Mouse (Mus musculus) urinary bladder, postnatal 4 days (tissue): Measurements from ENCODE around the gene Gcsh.
A peak's percentile ranks its signal among the peaks of the same experiment; 100 is the strongest.

Experiments used
- DNase-seq, 2 experiments: peaks; one replicate each; pipeline ENCODE4 v3.0.0; 2021 to 2022; ENCODE audit warnings: low spot score in 2 of 2

The Gcsh gene

GRCm38 (mm10) chr8:116993095-116993867, at the start of gene Gcsh:
TSS of gene Gcsh (minus strand) at chr8:116993537.
- DNase-seq = peak; percentile 98 to 99

DNA sequence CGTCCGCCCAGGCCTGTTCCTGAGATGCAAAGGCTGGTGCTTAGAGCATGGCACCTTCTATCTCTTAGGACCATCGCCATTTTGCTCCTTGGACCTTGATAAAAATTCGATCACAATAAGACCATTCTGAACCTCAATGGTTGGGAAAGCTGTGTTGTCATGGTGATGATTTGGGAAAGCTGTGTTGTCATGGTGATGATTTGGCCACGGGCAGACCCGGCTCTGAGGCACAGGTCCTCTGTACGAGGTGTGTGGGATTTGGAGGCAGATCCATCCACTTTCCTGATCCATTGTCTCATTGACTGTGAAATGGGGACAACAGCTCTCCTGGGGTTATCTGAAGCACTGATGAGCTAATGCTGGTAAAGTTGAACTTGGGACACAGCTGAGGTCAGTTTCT, 46.5 kb upstream of the Gcsh start:
- no peak for DNase-seq

DNA sequence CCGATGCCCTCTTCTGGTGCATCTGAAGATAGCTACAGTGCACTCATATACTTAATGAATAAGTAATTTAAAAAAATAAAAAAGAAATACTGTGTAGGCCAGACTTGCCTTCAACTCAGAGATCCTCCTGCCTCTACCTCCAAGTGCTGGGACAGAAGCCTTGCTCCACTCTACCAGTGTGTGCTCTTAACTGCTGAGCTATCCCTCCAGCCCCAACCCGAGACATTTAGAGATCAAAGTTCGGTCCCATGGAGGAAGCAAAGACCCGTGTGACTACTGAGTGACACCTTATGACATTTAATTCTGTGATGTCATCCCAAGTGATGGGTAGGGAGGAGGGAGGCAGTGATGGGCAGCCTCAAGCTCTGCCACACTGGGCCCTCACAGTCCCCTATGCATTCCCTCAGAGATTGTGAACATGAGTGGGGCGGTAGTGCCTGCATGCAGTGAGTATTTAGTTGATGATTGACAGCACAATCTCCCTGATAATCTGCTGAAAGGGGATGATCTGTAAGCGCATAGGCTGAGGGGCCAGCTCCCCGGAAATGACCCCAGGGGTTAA, 44.1 kb upstream of the Gcsh start:
- DNase-seq = no peak

GRCm38 (mm10) chr8:117033393-117033792, 40.1 kb upstream of the Gcsh start:
- DNase-seq = no peak

- no peak for DNase-seq
Observed at GRCm38 (mm10) chr8:117032609-117033008, 39.3 kb upstream of the Gcsh start.

DNA sequence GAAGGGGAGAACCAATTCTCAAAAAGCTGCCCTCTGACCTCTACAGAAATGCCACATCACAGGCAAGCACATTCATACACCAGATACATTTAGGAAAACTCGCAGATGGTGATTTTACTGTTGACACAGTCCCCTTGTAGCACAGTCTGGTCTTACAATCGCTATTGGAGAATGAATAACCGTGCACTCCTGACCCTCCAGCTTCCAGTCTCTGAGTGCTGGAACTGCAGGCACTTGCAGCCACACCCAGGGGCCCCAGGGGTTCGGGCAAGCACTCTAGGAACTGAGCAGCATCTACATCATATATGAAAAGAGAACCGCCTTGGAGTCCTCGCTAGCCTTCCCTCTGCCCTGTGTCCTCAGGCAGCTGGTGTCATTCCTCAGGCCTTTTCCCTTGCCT, 38.1 kb upstream of the Gcsh start:
- DNase-seq = no peak

GRCm38 (mm10) chr8:117028686-117029085, 35.3 kb upstream of the Gcsh start:
- no peak for DNase-seq

GRCm38 (mm10) chr8:117027601-117028000, 34.3 kb upstream of the Gcsh start:
- no peak for DNase-seq

- DNase-seq = no peak
Observed at GRCm38 (mm10) chr8:117022297-117022993, 29.1 kb upstream of the Gcsh start.

GRCm38 (mm10) chr8:117019323-117020275, 26.3 kb upstream of the Gcsh start:
- no peak for DNase-seq

- no peak for DNase-seq
Observed at GRCm38 (mm10) chr8:117017896-117018295, 24.6 kb upstream of the Gcsh start.

GRCm38 (mm10) chr8:117017006-117017405, 23.7 kb upstream of the Gcsh start:
- DNase-seq = no peak

GRCm38 (mm10) chr8:117015670-117016069, 22.3 kb upstream of the Gcsh start:
- DNase-seq = no peak

- DNase-seq = no peak
Observed at GRCm38 (mm10) chr8:117011366-117011765, 18.0 kb upstream of the Gcsh start.

DNA sequence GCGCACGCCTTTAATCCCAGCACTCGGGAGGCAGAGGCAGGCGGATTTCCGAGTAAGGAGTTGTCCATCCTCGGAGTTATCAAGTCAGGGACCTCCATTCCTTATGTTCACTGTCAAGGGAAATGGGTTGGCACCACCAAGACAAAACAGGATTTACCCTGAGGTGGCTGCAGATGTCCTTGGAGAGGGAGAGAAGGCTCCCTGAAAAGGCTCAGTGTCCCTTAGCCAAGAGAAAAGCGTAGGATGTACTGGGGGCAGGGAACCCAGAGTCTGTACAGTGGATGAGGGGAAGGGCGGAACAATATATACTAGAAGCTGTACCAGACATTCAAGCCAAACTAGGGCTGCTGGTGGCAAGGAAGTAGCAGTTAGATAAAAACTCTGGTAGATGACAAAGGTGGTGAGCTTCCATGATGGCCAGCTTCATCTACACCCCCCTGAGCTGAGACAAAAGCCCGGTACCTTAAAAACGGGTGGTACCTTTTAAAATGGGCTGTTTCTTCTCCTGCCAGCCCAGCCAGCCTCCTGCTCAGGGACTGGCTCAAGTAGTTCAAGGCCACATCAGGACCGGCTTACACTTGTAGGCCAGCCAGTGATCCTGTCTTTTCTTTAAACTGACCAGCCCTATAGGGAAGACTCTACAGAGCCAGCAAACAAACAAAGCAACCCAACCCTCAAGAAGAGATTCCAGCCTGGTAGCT, 829 bp upstream of the Gcsh start:
- no peak for DNase-seq

DNA sequence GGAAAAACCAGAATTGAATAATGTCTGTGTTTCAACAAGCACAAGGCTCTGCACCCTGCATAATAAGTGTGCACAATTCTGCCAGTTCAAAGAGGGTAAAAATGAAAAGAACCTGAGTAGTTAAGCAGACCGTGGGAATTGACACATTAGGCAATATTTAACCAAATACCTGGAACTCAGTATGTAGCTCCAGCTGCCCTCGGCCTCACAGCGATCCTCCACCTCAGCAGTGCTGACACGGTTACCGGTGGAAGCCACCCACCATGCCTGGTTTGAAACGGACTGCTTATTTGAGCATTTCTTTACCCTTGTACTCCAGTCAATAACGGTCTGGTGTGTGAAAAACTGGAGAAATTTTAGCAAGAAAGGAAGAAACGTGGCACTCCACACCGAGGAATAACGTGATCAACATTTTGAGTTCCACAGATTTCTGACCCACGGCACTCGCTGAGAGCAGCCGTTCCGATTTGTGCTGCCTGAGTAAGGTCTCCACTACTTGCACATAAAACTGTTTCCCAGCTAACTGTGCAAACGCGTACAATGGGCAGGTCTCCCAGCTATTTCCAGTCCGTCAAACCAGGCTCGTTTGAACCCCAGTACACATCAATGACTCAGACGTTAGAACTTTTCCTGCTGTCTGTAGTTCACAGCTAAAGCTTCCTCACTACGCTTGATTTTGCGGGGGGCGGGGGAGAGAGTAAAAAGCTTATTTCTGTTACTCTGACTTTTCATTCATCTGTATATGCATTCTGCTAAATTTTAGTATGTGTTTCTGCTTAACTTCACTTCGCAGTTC, 963 bp downstream of the Gcsh start:
- DNase-seq = no peak

GRCm38 (mm10) chr8:116991241-116991640, 2.1 kb downstream of the Gcsh start:
- no peak for DNase-seq

DNA sequence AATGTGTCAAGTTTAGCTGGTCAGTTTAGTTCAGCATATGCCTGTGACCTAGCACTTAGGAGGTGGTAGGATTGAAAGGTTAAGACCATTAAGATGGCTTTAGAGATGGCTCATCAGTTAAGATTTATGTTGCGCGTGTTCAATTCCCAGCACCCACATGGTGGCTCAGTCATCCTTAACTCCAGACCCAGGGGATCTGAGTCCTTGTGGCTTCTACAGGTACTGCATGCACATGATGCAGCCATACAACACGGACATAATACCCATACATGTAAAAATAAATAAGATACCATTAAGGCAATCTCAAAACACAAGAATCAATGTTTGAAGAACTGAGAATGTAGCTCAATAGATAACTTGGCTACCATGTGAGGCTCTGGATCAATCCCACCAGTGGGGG, 3.5 kb downstream of the Gcsh start:
- DNase-seq = no peak

DNA sequence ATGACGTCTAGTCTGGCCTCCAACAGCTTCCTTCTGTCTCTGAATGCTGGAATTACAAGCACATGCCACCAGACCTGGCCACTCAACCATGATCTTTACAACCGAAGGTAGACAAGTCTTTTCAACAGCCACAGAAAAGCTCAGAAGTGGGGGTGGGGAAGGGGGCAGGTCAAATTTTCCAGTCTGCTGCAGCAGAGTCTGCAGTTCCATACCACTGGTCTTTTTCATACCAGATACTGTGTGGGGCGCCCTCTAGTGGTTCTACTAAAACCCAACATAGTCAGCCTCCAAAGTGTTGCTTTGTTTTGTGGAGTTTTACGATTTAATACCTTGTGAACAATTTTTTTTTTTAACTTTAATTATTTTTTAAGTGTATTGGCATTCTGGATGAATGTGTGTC, 13.2 kb downstream of the Gcsh start:
- DNase-seq = no peak

DNA sequence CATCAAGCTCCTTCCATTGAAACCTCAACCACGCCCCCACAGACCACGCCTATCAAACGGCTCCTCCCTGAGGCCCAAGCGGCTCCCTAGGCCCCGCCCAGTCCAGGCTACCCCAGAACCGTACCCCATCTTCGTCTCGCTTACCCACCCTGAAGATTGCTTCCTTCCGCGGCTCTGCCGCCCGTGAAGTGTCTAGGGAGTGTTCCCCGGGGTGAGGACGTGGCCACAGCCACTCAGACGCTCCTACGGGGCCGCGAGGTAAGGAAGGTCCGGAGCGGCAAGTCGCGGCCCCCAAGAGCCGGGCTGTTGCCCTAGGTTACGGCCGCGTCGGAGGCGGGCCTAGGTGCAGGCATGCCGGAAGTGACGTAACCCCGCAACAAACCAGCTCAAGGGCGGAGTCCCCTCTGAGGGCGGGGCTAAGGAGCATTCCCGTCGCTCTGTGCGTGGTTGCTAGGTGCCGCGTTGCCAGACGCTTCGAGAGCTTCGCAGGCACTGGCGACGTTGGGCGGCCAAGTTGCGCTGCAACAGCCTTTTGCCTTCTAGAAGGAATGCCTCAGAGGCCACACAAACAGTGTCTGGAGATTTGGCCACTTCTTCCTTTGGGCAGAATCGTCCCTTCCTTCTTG, 14.6 kb downstream of the Gcsh start, which contains the start of gene 1700030J22Rik:
1700030J22Rik (minus strand) TSS at position 329 of the 626 bp plus-strand sequence.
- DNase-seq = peak; percentile 97 to 98
